Mouse (Mus musculus) ES-E14 (cell line): Measurements from ENCODE around the gene BC017158.

Source experiments
- HCFC1 ChIP-seq: IDR thresholded peaks from 2 replicates; pipeline ENCODE4 v1.6.1; 2012; ENCODE audit warnings: low read length, inconsistent platforms, borderline replicate concordance; ENCODE audit not compliant: insufficient read depth
- MAFK ChIP-seq: IDR thresholded peaks from 2 replicates; pipeline ENCODE4 v1.6.1; 2014; ENCODE audit warnings: mild to moderate bottlenecking, low read depth, low read length, inconsistent platforms; ENCODE audit not compliant: insufficient read depth
- ZC3H11A ChIP-seq: IDR thresholded peaks from 2 replicates; pipeline ENCODE4 v1.6.1; 2012; ENCODE audit warnings: low read depth, mild to moderate bottlenecking, inconsistent platforms, low read length, borderline replicate concordance
- ZNF384 ChIP-seq: IDR thresholded peaks from 2 replicates; pipeline ENCODE4 v1.6.1; 2012; ENCODE audit warnings: low read depth, low read length, inconsistent platforms

- TF ChIP-seq ZNF384, result no peak
- TF ChIP-seq HCFC1, result no peak
- no peak for TF ChIP-seq ZC3H11A
- TF ChIP-seq MAFK, result no peak
These were observed 32.6 kb downstream of the BC017158 start, which contains the start of gene Slc5a2 for GRCm38 (mm10) chr7:128265411-128265810.
